Comparison of ENCODE assay signal across 18 mouse cellular contexts in genomic region chr11:61337586-61337985, GRCm38 (mm10). TPM values are rescaled to one million over a fixed set of nuclear protein-coding genes. Genes with fewer than 3 reads are reported as not detected.
A peak's percentile ranks its signal among the peaks of the same experiment; 100 is the strongest.
DNase-seq lines count a peak whose midpoint lies in the region; ATAC-seq and TF ChIP-seq lines count a peak whose summit lies in the region.
"Had no signal": no experiment of that assay in that cellular context is flagged by ENCODE, and none has a peak within 500 bp of the region (broad histone marks: within the 10 kb centered on the region; RNA-seq: fewer than 3 reads in every experiment).

No protein-coding gene starts in this region.

- no peak overlapping the region for H3K4me2 ChIP-seq in heart, embryonic 12.5 days
- no peak overlapping the region for H3K4me2 ChIP-seq in liver, embryonic 12.5 days
- no peak overlapping the region for H3K4me2 ChIP-seq in CH12.LX (ENCODE audit: insufficient read depth, low read depth, poor library complexity, severe bottlenecking)
- H3K4me2 ChIP-seq in midbrain, embryonic 11.5 days = no peak overlapping the region
- H3K4me2 ChIP-seq: embryonic facial prominence, embryonic 15.5 days; forebrain, embryonic 13.5 days; lung, embryonic 15.5 days; neural tube, embryonic 15.5 days had no signal

- no peaks in the 10 kb centered on the region for H3K4me1 ChIP-seq in heart, adult 2 months (ENCODE audit: control insufficient read depth, insufficient read depth, low read length)
- peaks cover 9% of the 10 kb centered on the region; the same call in 1 of the 2 replicates for H3K4me1 ChIP-seq in heart, embryonic 12.5 days (replicated peaks)
- H3K4me1 ChIP-seq in liver, adult 2 months (ENCODE audit: control insufficient read depth, insufficient read depth, low read length) = no peaks in the 10 kb centered on the region
- H3K4me1 ChIP-seq in liver, embryonic 12.5 days = no peaks in the 10 kb centered on the region
- H3K4me1 ChIP-seq in CH12.LX (ENCODE audit: control insufficient read depth in 1 of 2, insufficient read depth in 2 of 2) = peaks cover 0 to 5% of the 10 kb centered on the region in 2 experiments; a peak in 1 of 4 replicates
- H3K4me1 ChIP-seq in midbrain, embryonic 11.5 days (ENCODE audit: control insufficient read depth, insufficient read depth, low read length) = peaks cover 4% of the 10 kb centered on the region; the same call in 1 of the 2 replicates

- no peaks in the 10 kb centered on the region for H3K36me3 ChIP-seq in heart, adult 2 months (ENCODE audit: control insufficient read depth, insufficient read depth, low read length)
- H3K36me3 ChIP-seq in heart, embryonic 12.5 days = no peaks in the 10 kb centered on the region
- no peaks in the 10 kb centered on the region for H3K36me3 ChIP-seq in liver, adult 2 months (ENCODE audit: control insufficient read depth, insufficient read depth, low read length)
- H3K36me3 ChIP-seq in liver, embryonic 12.5 days = no peaks in the 10 kb centered on the region
- peaks cover 6 to 9% of the 10 kb centered on the region in 2 experiments for H3K36me3 ChIP-seq in CH12.LX (replicated peaks in 1 of 2; ENCODE audit: control insufficient read depth in 1 of 2, insufficient read depth in 1 of 2, low read length in 1 of 2)
- H3K36me3 ChIP-seq in midbrain, embryonic 11.5 days (ENCODE audit: control insufficient read depth, insufficient read depth, low read length) = no peaks in the 10 kb centered on the region
- H3K36me3 ChIP-seq: embryonic facial prominence, embryonic 15.5 days; lung, embryonic 15.5 days; neural tube, embryonic 15.5 days had no signal

- TF ChIP-seq RAD21 in CH12.LX (IDR thresholded peaks at IDR 0.05; ENCODE audit: low read depth, low read length) = peak; percentile 84

- dilution Hi-C loops in CH12.LX (cut with MboI; ENCODE audit: extremely low pct_ligation_motif_present, extremely low pct_unique_long_range_greater_than_20kb, low sequenced_read_pairs) = no loop called here

- no peak overlapping the region for H3K4me3 ChIP-seq in heart, adult 2 months
- no peak overlapping the region for H3K4me3 ChIP-seq in heart, embryonic 12.5 days
- H3K4me3 ChIP-seq in liver, adult 2 months (ENCODE audit: insufficient read depth, low read depth, low read length) = no peak overlapping the region
- H3K4me3 ChIP-seq in liver, embryonic 12.5 days = no peak overlapping the region
- H3K4me3 ChIP-seq in CH12.LX (replicated peaks in 1 of 3; ENCODE audit: low read depth in 2 of 3, low read length in 2 of 3, poor library complexity in 1 of 3) = no peak overlapping the region
- no peak overlapping the region for H3K4me3 ChIP-seq in midbrain, embryonic 11.5 days (ENCODE audit: low read depth, low read length)
- H3K4me3 ChIP-seq: embryonic facial prominence, embryonic 15.5 days; forebrain, embryonic 13.5 days; lung, embryonic 15.5 days; neural tube, embryonic 15.5 days had no signal

- H3K27me3 ChIP-seq in heart, adult 2 months (ENCODE audit: control insufficient read depth, insufficient read depth, low read length) = peaks cover 2% of the 10 kb centered on the region; the same call in 1 of the 2 replicates
- peaks cover 22% of the 10 kb centered on the region for H3K27me3 ChIP-seq in heart, embryonic 12.5 days (replicated peaks)
- H3K27me3 ChIP-seq in liver, adult 2 months (ENCODE audit: control insufficient read depth, insufficient read depth, low read length) = no peaks in the 10 kb centered on the region
- H3K27me3 ChIP-seq in liver, embryonic 12.5 days (replicated peaks) = peaks cover 31% of the 10 kb centered on the region
- H3K27me3 ChIP-seq in CH12.LX (replicated peaks) = peaks cover 2% of the 10 kb centered on the region
- H3K27me3 ChIP-seq in midbrain, embryonic 11.5 days (ENCODE audit: control insufficient read depth, insufficient read depth, low read length) = peaks cover 10% of the 10 kb centered on the region

- no peaks in the 10 kb centered on the region for H3K79me2 ChIP-seq in heart, adult 2 months (replicated peaks; ENCODE audit: control insufficient read depth, insufficient read depth, low read length)
- no peaks in the 10 kb centered on the region for H3K79me2 ChIP-seq in liver, adult 2 months (ENCODE audit: control insufficient read depth, insufficient read depth, low read length)
- no peaks in the 10 kb centered on the region for H3K79me2 ChIP-seq in CH12.LX (replicated peaks; ENCODE audit: control insufficient read depth, extremely low read depth, insufficient read depth, poor library complexity, severe bottlenecking)

- H3K9me3 ChIP-seq in heart, embryonic 12.5 days (replicated peaks) = no peaks in the 10 kb centered on the region
- no peaks in the 10 kb centered on the region for H3K9me3 ChIP-seq in liver, embryonic 12.5 days (replicated peaks)
- H3K9me3 ChIP-seq in CH12.LX (replicated peaks; ENCODE audit: low read length) = peaks cover 2% of the 10 kb centered on the region
- H3K9me3 ChIP-seq in midbrain, embryonic 11.5 days (ENCODE audit: control insufficient read depth, low read length) = no peaks in the 10 kb centered on the region
- H3K9me3 ChIP-seq: embryonic facial prominence, embryonic 15.5 days; forebrain, embryonic 13.5 days; lung, embryonic 15.5 days; neural tube, embryonic 15.5 days had no signal

- TF ChIP-seq POLR2A in heart, adult 2 months (IDR thresholded peaks at IDR 0.05; ENCODE audit: insufficient read depth, low read depth, low read length) = no peak
- TF ChIP-seq POLR2A in liver, adult 2 months (IDR thresholded peaks at IDR 0.05; ENCODE audit: extremely low read depth, insufficient read depth, low read length) = no peak
- TF ChIP-seq POLR2A in CH12.LX (IDR thresholded peaks at IDR 0.05; ENCODE audit: low read depth, low read length) = no peak

- no peak for DNase-seq in heart, adult 2 months
- peak; percentile 33 for DNase-seq in liver, adult 2 months (ENCODE audit: extremely low read depth, low read depth, low spot score)
- peak; percentile 24 for DNase-seq in CH12.LX (ENCODE audit: extremely low read depth)
- DNase-seq in gonadal fat pad, adult 2 months (ENCODE audit: low read depth) = peak; percentile 20
- DNase-seq in testis, postnatal 10 days (ENCODE audit: low spot score) = no peak
- no peak for DNase-seq in midbrain, embryonic 11.5 days (ENCODE audit: low spot score, missing footprints)
- DNase-seq: adrenal gland, postnatal 25 days; gastrocnemius, postnatal 14 days; heart, postnatal 14 days; midbrain, embryonic 14.5 days had no signal

- 80% methylated on average over 10 of the region's 10 CpGs for WGBS in heart, adult 2 months
- 65% methylated on average over 10 of the region's 10 CpGs for WGBS in heart, embryonic 12.5 days
- 56% methylated on average over 10 of the region's 10 CpGs for WGBS in liver, adult 2 months
- 61% methylated on average over 10 of the region's 10 CpGs for WGBS in liver, embryonic 12.5 days (ENCODE audit: insufficient replicate concordance)
- 77% methylated on average over 10 of the region's 10 CpGs for WGBS in midbrain, embryonic 11.5 days

- H3K27ac ChIP-seq in heart, adult 2 months = no peak overlapping the region
- H3K27ac ChIP-seq in heart, embryonic 12.5 days (ENCODE audit: poor library complexity, severe bottlenecking) = no peak overlapping the region
- H3K27ac ChIP-seq in liver, adult 2 months (replicated peaks; ENCODE audit: insufficient read depth, low read depth, low read length) = no peak overlapping the region
- H3K27ac ChIP-seq in liver, embryonic 12.5 days = no peak overlapping the region
- H3K27ac ChIP-seq in CH12.LX (ENCODE audit: insufficient read depth, low read depth) = no peak overlapping the region
- H3K27ac ChIP-seq in midbrain, embryonic 11.5 days (ENCODE audit: low read depth, low read length) = no peak overlapping the region
- H3K27ac ChIP-seq: embryonic facial prominence, embryonic 15.5 days; forebrain, embryonic 13.5 days; lung, embryonic 15.5 days; neural tube, embryonic 15.5 days had no signal

- ATAC-seq in heart, embryonic 12.5 days (ENCODE audit: insufficient number of reproducible peaks, low FRiP score) = no peak
- no peak for ATAC-seq in liver, embryonic 12.5 days
- ATAC-seq in midbrain, embryonic 11.5 days (ENCODE audit: low FRiP score) = no peak
- ATAC-seq: forebrain, embryonic 13.5 days had no signal

- no peak for TF ChIP-seq EP300 in heart, adult 2 months (IDR thresholded peaks at IDR 0.05; ENCODE audit: insufficient read depth, low read depth, low read length)
- no peak for TF ChIP-seq EP300 in CH12.LX (IDR thresholded peaks at IDR 0.05; ENCODE audit: low read length)

- TF ChIP-seq CTCF in heart, adult 2 months (IDR thresholded peaks at IDR 0.05) = peak; percentile 59
- TF ChIP-seq CTCF in liver, adult 2 months (IDR thresholded peaks at IDR 0.05; ENCODE audit: low read depth, low read length) = peak; percentile 43
- TF ChIP-seq CTCF in CH12.LX (conservative IDR thresholded peaks at IDR 0.05 in 1 of 2, IDR thresholded peaks at IDR 0.05 in 1 of 2; ENCODE audit: low read depth in 2 of 2, low read length in 2 of 2) = peak in 1 of 2 experiments; percentile 71; a peak in 2 of 4 replicates

- intact Hi-C loops in heart, adult 2 months (cut with DNase I) = loop anchor here (1.0 to 5.0 kb wide), 2 partner anchors 106 to 145 kb away; no protein-coding TSS in a partner anchor

- in situ Hi-C loops in CH12.LX (cut with MboI; ENCODE audit: low pct_ligation_motif_present, low pct_unique_long_range_greater_than_20kb, low sequenced_read_pairs) = no loop called here

- no peak overlapping the region for H3K9ac ChIP-seq in heart, adult 2 months (ENCODE audit: low read depth, low read length)
- no peak overlapping the region for H3K9ac ChIP-seq in heart, embryonic 12.5 days
- no peak overlapping the region for H3K9ac ChIP-seq in liver, adult 2 months (ENCODE audit: low read depth, low read length)
- no peak overlapping the region for H3K9ac ChIP-seq in liver, embryonic 12.5 days
- H3K9ac ChIP-seq in CH12.LX (ENCODE audit: insufficient read depth, low read depth) = no peak overlapping the region
- no peak overlapping the region for H3K9ac ChIP-seq in midbrain, embryonic 11.5 days (ENCODE audit: low read length)
- H3K9ac ChIP-seq: embryonic facial prominence, embryonic 15.5 days; forebrain, embryonic 13.5 days; lung, embryonic 15.5 days; neural tube, embryonic 15.5 days had no signal

RNA-seq across cellular contexts. Expression of gene Slc47a2, which starts 5.1 kb away (rescaled TPM):
- total RNA-seq in heart, adult 2 months (2021) = not detected
- 0.04 and 0.12 TPM in 2 replicates for polyA plus RNA-seq in heart, adult 2 months (2012; rRNA removed)
- polyA plus RNA-seq in heart, embryonic 12.5 days (2016; fragmentation: Nextera tagmentation; extraction: Ambion mirVana) = not detected in 2 replicates
- total RNA-seq in liver, adult 2 months (2014; rRNA removed) = not detected in 2 replicates
- polyA plus RNA-seq in liver, adult 2 months (2012; rRNA removed) = not detected in 2 replicates
- polyA plus RNA-seq in liver, embryonic 12.5 days (2016; fragmentation: Nextera tagmentation; extraction: Ambion mirVana) = 0.12 TPM in 1 of 2 replicates, not detected in the other
- total RNA-seq in CH12.LX (2012; rRNA removed) (0.38 and 0.68 TPM in 2 replicates), CH12.LX (2014; rRNA removed) (0.08 and 0.24 TPM in 2 replicates)
- 0.37 and 0.39 TPM in 2 replicates for polyA plus RNA-seq in CH12.LX (2012; ENCODE audit: insufficient read length, low read depth)
- 1.8 and 2.8 TPM in 2 replicates for polyA plus RNA-seq in gonadal fat pad, adult 2 months (2012; rRNA removed)
- not detected in 2 replicates for polyA plus RNA-seq in midbrain, embryonic 11.5 days (2014; fragmentation: Nextera tagmentation; extraction: Ambion mirVana)
- total RNA-seq: adrenal gland, postnatal 25 days; common myeloid progenitor, adult 5-6 weeks; gastrocnemius, postnatal 14 days; heart, postnatal 14 days had no signal
- polyA plus RNA-seq: C2C12; forebrain, embryonic 13.5 days; midbrain, embryonic 14.5 days; neural tube, embryonic 15.5 days had no signal

RNA-seq across cellular contexts. Expression of gene Slc47a1, which starts 40.6 kb away (rescaled TPM):
- total RNA-seq in heart, adult 2 months (2021) = 10 to 100 TPM; 27.7 to 32.0 TPM
- polyA plus RNA-seq in heart, adult 2 months (2012; rRNA removed) = 51.1 and 92.7 TPM in 2 replicates
- polyA plus RNA-seq in heart, embryonic 12.5 days (2016; fragmentation: Nextera tagmentation; extraction: Ambion mirVana) = 26.1 and 27.4 TPM in 2 replicates
- total RNA-seq in liver, adult 2 months (2014; rRNA removed) = 160 and 169 TPM in 2 replicates
- 151 and 163 TPM in 2 replicates for polyA plus RNA-seq in liver, adult 2 months (2012; rRNA removed)
- polyA plus RNA-seq in liver, embryonic 12.5 days (2016; fragmentation: Nextera tagmentation; extraction: Ambion mirVana) = 2.5 TPM in 2 replicates
- 31.4 and 46.4 TPM in 2 replicates for total RNA-seq in CH12.LX (2012; rRNA removed)
- 24.3 and 26.2 TPM in 2 replicates for total RNA-seq in CH12.LX (2014; rRNA removed)
- 29.3 and 30.3 TPM in 2 replicates for polyA plus RNA-seq in CH12.LX (2012; ENCODE audit: insufficient read length, low read depth)
- 3.4 and 4.1 TPM in 2 replicates for polyA plus RNA-seq in gonadal fat pad, adult 2 months (2012; rRNA removed)
- polyA plus RNA-seq in midbrain, embryonic 11.5 days (2014; fragmentation: Nextera tagmentation; extraction: Ambion mirVana) = 0.16 TPM in 1 of 2 replicates, not detected in the other
- total RNA-seq: common myeloid progenitor, adult 5-6 weeks had no signal
- polyA plus RNA-seq: forebrain, embryonic 13.5 days; midbrain, embryonic 14.5 days had no signal

Comparison
In these comparisons a context has a peak if more than half of its experiments do, and no peak if none do; other contexts are left out.
1. DNase-seq: peak in liver, adult 2 months (single experiment), CH12.LX (single experiment) and gonadal fat pad, adult 2 months (single experiment); none in heart, adult 2 months (0 of 2), testis, postnatal 10 days (single experiment) and midbrain, embryonic 11.5 days (single experiment).